Mouse (Mus musculus): ENCODE measurements around the gene Zfp511.

DNA sequence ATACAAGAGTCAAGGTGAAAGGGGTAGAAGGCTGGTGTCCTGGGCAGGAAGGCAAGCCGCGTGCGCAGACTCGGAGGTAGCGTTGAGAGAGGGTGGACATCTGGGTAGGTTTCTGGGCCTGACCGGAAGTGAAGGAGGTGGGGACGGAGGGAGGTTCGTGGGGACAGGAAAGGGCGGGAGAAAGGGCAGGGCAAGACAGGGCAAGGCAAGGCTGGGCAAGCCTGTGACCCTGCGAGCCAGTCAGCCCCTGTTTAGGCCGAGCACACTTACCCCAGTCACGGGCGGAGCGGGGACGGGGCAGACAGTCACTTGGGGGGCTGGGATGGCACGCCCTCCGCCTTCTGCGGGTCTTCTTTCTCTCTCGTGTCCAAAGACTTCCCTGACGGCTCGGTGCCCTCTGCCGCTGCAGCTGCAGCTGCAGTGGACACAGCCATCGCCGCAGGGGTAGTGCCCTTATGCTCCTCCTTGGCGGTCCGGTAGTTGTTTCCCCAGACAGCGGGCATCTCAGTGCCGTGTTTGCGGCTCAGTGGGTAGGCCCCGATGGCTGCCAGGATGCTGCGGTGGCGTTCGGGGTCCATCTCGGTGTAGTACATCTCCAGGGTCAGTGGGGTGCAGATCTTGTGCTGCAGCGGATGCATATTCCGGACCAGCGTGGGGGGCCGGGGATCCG lies 34.0 kb downstream of the Zfp511 start:
- TF ChIP-seq FLI1 (IDR thresholded peaks at IDR 0.05; ENCODE audit: low read length), result no peak
- TF ChIP-seq GATA1 (IDR thresholded peaks at IDR 0.05; ENCODE audit: borderline replicate concordance, low read length), result no peak
